Mouse (Mus musculus): ENCODE data around the gene Gm10642.

Gene Gm10642

GRCm38 (mm10) chr9:70675117-70675516 is 19.1 kb downstream of the Gm10642 start:
- DNase-seq: no peak

- no peak for DNase-seq
Measured at GRCm38 (mm10) chr9:70675961-70676360, 19.9 kb downstream of the Gm10642 start.

- DNase-seq: peak; percentile 99
Measured at GRCm38 (mm10) chr9:70678682-70679131, 22.7 kb downstream of the Gm10642 start, which contains the start of gene Adam10. Adam10 (plus strand) TSS chr9:70678997.

GRCm38 (mm10) chr9:70679132-70680091 is 23.4 kb downstream of the Gm10642 start:
- DNase-seq: peak; percentile 30

GRCm38 (mm10) chr9:70682202-70682601 is 26.2 kb downstream of the Gm10642 start:
- DNase-seq: no peak

GRCm38 (mm10) chr9:70688301-70688968 is 32.4 kb downstream of the Gm10642 start:
- no peak for DNase-seq

GRCm38 (mm10) chr9:70689926-70690325 is 33.9 kb downstream of the Gm10642 start:
- no peak for DNase-seq

- no peak for DNase-seq
Measured at GRCm38 (mm10) chr9:70690579-70690978, 34.5 kb downstream of the Gm10642 start.

GRCm38 (mm10) chr9:70691772-70692693 is 36.0 kb downstream of the Gm10642 start:
- no peak for DNase-seq

- no peak for DNase-seq
Measured at GRCm38 (mm10) chr9:70695723-70696122, 39.7 kb downstream of the Gm10642 start.

- no peak for DNase-seq
Measured at GRCm38 (mm10) chr9:70698090-70698489, 42.0 kb downstream of the Gm10642 start.

GRCm38 (mm10) chr9:70703597-70704203 is 47.6 kb downstream of the Gm10642 start:
- no peak for DNase-seq

- no peak for DNase-seq
Measured at GRCm38 (mm10) chr9:70706444-70706843, 50.4 kb downstream of the Gm10642 start.
